Mouse (Mus musculus): Measurements from ENCODE around the gene Tlr9. TPM values are rescaled to one million over a fixed set of nuclear protein-coding genes. Genes with fewer than 3 reads are reported as not detected.

Tlr9 gene
- polyA plus RNA-seq, 3 experiments from 2014 or later: 0.14 TPM; not detected in 2

DNA sequence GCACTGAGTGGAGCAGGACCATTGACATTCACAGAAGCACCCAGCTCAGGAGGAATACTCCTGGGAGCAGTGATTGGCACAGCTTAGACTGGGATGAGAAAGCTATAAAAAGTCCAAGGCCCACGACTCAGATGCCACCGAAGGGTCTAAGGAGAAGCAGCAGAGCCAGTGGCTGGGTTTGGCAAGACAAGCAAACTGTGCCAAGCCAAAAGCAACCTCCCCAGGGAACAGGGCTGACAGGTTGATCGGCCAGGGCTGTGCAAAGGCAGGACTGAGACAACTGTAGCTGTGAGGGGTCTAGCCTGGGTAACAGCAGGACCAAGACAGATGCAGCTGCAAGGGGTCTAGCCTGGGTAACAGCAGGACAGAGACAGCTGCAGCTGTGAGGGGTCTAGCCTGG lies 10.6 kb downstream of the Tlr9 start:
- no peak for ATAC-seq

DNA sequence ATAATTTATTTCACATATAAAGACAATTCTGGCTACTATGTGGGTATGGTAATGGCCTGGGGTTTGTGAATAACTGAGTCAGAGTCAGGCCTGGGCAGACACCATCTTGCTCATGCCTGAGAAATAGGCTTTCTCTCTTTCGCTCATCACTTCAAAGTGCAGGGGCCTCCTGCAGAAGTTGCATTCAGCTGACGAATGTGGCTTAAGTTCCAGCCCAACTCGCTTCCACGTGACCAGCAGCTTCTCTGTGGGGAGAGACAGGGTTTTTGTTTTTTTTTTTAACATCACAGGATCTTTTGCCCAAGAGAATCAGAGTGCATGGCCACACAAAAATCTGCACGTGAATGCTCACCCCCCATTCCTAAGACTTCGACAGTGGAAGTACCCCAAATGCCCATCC lies 11.6 kb downstream of the Tlr9 start:
- no peak for ATAC-seq

DNA sequence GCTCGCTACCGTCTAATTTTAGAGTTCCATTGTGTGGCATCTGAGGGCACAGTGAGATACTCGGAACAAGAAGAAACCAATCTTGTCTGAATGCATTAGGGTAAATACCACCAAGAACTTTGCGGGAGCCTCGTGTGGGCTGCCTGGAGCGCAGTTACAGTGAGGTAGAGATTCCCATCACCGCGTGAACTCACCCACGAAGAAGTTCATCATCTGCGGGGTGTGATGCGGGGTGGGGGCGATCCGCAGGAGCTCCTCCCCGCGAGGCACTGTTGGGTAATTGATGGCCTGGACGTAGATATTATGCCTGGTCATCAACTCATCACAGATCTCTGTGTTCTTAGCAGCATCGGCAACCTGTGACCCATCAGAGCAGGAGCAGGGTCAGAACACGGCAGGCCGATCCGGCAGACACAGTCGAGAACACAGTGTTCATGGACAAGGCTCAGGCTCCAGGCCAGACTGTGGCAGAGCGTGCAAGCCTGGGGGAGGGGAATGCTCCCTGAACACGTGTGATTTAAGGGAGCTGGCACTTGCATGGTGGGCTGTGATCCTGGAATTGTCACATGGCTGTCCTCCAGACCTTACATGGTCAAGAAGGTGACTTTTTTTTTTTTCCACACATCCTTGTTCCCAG lies 12.9 kb downstream of the Tlr9 start:
- no peak for ATAC-seq

DNA sequence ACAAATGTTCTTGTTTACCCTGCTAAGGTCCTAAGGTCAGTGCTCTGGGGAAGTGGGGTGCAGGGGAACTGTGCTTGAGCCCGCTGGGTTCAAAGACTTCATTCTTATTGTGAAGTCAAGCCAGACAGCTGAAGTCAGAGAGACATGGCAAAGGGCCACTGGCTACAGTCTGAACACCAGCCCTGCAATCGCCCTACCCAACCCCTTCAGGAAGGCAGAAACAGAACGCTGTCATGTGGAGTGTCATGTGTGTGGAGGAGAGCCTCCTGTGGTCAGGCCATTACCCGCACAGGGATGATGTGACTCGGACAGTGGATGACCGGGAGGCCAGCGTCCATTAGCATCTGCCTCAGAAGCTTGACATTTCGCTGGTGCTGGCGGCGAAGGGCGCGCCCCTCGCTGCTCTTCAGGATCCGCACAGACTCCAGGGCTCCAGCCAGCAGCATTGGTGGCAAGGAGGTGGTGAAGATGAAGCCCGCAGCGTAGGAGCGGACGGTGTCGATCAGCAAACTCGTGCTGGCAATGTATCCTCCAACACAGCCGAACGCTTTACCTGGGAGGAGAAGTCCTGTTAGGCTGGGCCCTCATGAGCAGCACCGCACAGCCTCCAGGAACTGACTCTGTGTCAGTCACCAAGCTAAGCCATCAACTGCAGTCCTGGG lies 13.9 kb downstream of the Tlr9 start:
- no peak for ATAC-seq

DNA sequence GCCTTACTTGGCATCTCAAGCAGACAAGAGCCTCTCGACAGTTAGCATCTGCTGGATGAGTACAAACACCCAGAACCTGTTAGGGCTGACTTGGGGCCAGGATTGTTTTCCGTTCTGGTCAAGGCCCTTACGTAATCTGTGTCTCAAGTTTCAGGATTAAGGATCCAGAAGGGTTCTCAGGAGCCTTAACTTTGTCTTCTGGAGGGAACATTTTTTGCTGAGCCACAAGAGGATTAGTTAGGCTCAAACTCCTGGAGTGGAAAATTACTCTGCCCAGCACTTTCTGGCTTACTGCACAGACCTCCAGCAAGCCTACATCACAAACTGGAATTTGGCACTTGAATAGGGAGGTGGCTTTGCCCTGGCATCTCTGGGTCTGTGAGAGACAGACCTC lies 14.4 kb downstream of the Tlr9 start:
- ATAC-seq: no peak

DNA sequence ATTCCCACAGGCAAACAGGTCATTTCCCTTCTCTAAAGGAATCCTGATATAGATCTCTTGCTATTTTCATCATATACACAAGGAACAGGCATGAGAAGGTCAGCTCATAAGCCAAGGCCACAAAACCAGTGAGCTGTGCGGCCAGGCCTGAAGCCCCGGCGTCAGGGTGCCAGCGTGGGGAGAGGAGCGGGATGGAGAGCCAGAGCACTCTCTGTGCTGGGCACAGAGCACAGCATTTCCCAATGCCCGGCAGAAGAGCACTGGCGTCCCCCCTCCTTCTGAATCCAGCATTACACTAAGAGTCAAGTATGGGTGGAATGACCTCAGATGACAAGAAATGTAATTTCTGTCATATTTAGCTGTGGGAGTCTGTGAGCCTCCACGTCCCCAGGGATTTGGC lies 15.0 kb downstream of the Tlr9 start:
- ATAC-seq: no peak

DNA sequence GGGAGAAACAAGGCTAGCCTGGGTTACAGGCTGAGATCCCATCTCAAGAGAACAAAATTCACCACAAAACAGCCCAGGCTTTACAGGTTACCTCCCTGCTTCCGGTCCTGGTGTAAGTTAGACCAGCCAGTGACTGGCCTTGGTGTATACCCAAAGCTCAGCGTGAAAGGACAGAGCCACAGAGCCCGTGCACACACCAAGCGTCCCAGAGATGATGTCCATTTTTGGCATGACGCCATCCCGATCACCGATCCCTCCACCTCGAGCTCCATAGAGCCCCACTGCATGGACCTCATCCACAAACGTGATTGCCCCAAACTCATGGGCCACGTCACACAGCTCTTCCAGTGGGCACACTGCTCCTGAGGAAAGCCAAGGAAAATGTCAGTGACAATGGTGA lies 15.5 kb downstream of the Tlr9 start:
- no peak for ATAC-seq

DNA sequence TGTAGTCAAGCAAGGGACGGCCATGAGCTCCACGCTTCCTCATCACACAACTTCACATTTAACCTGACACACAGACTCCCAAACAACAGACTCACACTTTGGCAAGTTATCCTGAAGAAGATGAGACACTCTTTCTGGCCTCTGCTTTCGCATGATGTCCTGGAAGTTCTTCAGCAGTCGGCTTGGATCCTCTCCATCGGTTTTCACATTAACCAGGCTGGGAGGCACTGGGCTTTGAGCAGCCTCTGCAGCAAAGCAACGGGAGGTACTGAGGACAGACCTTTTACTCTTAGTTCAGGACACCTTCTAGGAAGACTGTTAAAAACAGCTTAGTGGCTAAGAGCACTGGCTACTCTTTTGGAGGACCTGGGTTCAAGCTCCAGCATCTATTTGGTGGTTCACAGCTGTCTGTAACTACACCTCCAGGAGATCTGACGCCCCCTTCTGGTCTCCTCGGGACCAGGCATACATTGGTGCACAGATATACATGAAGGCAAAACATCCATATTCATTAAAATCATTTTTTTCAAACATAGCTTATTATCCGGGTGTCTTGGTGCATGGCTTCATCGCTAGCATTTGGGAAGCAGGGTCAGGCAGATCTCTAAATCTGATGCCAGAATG lies 19.3 kb downstream of the Tlr9 start:
- ATAC-seq: no peak

DNA sequence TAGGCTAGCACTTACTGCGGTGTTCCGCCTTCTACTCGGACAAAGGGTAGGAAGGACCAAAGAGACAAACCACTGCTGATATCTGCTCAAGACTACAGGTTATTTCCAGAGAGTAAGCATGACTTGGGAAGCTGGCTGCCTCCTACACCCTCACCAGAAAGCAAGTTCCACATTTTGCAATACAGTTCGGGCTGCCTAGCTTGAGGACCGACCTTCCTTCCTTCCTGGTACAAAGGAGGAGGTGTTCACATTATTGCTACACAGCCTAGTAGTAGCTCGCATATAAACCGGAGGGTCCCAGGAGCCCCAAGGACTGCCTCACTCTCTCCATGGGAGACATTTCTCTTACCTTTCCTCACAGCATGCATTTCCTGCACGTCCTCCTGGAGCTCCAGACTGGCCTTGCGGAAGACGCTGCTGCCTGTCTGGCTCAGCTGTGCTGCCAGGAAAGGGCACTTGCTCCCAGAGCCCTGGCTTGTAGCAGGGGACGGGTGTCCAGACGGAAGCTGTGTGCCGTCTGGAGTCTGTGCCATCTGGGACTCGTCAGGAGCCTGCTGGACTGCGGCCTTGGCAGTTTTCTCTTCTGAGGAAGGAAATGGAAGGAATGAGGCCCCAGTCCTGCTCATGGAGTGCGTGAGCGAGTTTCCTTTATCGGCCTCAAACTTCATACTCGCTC lies 20.6 kb downstream of the Tlr9 start:
- ATAC-seq: no peak

DNA sequence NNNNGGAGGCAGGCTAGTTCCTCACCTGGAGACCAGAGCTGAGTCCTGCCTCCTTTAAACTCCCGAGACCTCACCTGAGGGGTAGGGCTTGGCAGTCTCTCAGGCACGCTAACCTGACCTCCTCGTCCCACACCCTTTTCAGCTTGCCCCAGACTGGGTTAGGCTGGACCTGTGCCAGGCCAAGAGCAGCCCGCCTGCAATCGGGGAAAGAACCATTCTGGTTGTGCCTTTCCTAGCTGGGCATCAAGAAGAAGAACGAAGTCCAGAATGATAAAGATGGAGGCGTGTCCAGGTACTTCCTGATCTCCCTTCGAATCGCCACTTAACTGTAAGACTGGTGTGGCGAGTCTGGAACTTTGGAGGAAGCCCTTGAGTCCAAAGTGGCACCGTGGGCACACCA lies 27.2 kb downstream of the Tlr9 start:
- ATAC-seq: no peak

DNA sequence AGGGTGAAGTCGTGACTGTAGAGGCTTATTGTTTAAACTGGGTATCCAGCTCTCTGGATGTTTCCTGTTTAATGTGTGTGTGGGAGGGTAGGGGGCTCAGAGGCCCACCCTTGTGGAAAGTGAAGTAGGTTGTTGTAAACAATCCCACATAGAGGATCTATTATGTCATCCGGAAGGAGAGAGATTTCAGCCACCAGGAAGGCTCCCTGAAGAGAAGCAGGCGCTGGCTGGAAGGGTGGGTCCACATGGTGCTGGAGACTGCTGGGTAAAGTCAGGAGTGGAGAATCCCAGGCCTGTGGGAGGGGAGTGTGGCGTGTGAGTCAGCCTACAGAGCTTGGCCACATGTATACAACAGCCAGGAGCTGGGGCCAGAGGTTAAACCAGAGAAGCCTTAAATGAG lies 27.8 kb downstream of the Tlr9 start:
- no peak for ATAC-seq

DNA sequence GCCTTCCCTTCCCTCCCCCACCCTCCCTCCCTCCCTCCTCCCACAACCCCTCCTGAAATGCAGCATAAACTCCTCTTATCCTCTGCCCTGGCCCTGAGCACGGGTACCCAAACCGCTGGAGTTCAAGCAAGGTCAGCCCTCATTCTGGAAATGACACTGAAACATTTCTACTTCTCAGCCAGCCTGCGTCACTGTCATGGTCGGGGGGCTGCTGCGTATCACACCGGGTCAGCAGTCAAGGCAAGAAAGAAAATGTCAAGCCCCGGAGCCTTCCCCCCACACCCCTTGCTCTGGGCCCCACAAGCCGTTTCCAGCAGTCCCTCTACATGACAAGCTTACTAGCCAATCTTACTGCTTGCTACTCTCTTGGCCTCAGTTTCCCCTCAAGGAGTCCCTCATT lies 28.7 kb downstream of the Tlr9 start:
- ATAC-seq: no peak

DNA sequence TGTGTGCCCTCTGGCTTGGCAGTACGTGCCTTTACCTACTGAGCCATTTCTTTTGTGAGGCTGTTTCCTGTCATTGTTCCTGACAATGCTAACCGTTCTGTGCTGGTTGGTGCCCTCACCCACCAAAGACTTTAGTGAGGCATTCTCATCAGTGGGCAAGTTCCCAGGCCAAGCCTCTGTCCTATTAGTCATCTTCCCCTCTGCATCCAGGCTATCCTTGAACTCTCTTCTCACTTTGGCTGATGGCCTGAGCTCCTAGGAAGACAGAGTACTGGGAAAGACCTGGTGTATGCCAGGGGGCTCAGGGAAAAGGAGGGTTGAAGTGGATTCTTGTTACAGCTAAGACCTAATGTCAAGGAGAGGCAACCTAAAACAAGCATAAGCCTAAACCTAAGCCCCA lies 31.6 kb downstream of the Tlr9 start:
- no peak for ATAC-seq

DNA sequence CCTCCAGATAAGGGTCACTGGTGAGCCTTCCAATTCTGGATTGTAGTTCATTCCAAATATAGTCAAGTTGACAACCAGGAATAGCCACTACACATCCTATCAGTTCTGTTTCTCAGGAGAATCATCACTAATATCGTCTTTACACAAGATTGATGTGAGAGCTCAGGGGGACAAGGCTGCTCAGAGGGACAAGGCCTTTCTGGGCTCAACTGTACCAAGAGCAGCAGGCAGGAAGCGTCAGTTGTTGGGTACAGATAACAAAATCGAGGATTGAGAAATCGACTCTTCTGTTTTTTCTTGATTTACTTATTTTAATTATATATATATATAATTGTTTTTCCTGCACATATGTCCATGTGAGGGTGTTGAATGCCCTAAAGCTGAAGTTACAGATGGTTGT lies 36.0 kb downstream of the Tlr9 start:
- no peak for ATAC-seq

DNA sequence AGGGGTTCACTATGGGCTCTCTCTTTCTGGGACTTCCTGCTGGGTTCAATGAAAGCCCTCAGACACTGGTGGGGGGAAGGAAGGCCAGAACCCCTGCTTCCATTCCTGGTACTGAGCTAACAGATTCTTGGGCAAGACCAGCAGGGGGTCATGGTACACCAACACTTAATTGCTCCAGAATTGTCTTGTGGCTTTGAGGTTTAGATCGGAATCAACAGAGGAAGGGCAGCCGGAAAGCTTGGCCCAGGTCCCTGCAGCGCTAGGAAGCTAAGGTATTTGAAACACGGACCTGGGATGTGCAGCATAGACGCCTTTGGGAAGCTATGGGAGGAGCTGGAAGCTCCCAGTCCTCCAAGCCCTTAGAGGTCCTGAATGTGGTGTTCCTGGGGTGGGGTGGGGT lies 36.6 kb downstream of the Tlr9 start:
- ATAC-seq: no peak

DNA sequence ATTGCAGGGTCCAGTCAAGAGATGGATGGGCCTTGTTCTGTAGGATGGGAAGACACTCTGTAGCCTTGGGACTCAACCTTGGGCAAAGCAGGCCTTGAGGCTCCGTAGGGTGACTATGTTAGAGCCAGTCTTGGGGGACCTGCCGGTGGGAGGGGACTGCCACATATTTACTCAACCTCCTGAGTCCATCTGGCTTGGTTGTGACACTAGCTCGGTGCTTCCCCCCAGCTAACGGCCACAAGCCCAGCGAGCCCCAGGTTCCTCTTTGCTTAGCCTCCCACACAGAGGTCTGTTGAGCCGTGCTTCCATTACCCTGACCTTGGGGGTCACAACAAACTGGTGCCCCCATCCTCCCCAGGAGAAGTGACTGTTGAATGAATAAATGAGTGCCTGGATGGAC lies 38.7 kb downstream of the Tlr9 start:
- ATAC-seq: no peak

DNA sequence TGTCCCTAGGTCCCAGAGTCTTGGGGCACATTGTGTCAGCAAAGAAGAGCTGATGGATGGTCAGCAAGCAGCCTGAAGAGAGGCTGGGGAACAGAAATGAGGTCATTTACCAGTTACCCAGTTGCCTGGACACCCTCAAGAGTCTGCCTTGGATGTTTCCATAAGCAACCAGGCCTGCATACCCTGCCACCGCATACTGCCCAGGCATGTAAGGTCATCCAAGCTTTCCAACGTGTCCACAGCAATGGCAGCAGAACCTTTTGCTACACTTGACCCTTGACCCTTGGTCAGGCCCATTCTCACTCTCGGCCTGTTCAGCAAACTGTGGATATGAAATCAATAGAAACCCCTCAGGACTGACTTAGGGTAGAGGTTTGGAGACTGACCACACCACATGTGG lies 39.1 kb downstream of the Tlr9 start:
- ATAC-seq: no peak

DNA sequence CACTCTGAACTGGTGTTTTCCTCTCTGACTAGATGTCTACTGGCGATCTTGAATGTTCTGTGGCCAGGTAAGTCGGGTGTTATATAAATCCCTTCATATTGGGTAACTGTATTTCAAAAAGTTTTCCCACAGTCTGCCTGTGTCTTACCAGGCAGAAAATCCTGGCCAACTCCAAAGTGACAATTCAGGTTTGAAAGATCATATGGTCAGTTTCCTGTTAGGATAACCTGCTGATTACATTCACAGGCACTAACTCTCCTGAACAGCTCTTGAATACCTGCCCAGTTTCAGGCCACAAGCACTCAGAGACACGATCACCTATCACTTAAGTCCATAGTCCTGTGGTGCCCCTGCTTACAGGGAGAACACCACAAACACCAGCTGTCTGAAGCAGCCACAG lies 39.7 kb downstream of the Tlr9 start:
- no peak for ATAC-seq

DNA sequence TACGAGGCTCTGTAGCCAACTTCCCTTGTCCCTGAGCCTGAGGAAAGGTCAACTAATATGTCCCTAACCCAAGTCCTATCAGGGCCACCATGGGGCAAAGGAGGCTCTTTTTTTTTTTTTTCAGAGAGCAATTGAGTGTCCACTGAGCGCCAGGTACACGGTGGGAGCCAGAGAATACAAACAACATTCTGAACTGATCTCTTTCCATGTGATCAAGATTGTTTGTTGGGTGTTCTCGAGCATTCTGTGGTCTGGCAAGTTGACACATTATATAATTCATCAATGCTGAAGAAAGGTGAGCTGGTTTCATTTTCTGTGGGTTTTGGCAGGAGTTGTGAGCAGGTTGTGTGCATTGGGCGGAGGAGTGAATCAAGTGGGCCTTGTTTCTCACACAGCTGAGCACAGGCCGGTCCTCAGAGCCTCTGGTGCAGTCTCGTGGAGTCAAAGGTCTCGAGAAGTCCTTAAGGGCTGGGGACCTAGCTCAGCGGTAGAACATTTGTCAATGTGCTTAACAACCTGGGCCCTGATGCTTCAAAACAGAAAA lies 41.1 kb downstream of the Tlr9 start:
- ATAC-seq: no peak

DNA sequence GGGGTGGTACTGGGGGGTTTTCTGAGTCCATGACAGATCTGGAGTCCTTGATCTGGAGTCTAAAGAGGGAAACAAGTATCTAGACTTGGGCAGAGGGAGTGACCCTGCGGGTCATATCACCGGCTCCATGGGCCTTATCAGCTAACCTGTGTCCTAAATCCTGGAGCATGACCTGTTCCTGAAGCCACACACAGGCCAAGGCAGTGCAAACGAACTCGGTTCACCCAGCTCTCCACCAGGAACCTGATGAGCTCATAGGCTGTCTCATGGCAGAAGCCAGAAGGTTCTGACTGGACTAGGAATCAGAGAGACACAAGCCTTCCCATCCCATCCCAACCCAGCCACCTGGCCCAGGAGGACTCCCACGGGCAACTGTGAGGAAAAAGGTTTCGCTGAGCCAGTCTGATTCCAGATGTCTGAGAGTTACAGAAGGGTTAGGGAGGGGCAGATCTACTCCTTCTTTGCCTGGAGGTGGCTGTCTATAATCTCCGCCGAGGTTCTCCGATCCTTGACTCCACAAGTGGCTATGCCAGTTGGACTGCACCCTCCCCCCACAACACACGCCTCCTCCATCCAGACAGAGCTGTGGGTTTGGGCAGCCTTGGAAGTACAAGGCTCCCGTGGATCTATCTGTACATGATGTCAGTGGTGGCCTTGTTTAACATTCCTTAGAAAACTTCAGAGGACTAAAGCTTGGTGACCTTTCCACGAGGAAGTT lies 43.1 kb downstream of the Tlr9 start:
- no peak for ATAC-seq

DNA sequence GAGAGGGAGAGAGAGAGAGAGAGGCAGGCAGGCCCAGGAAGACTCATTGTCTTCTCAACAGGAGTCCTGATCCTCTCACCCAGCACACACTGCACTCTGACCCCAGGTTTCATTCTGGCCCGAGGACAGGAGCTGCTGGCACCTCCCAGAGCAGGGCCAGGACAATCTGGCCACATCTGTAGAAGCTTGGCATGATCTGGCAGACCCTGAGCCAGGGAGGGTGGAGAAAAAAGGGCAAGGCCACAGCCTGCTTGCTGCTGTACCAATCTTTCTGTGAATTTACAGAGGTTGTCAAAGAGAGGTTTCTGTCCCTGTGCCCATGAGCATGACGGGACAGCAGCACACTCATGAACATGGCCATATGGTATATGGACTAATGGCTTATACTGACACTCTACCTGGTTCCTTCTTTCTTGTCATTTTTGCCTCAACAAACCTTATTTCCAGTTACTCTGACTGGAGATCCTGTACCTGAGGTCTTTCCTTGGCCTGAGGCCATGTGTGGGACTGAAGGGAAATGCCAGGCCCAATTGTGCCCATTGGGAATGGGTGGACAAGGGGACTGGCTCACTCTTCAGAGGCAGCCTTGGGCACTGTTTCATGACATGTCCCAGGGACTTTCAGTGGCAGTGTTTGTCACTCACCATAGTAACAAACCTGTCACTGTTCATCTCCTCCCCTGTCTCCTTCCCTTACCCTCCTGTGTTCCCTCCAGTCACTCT lies 44.7 kb downstream of the Tlr9 start:
- no peak for ATAC-seq

DNA sequence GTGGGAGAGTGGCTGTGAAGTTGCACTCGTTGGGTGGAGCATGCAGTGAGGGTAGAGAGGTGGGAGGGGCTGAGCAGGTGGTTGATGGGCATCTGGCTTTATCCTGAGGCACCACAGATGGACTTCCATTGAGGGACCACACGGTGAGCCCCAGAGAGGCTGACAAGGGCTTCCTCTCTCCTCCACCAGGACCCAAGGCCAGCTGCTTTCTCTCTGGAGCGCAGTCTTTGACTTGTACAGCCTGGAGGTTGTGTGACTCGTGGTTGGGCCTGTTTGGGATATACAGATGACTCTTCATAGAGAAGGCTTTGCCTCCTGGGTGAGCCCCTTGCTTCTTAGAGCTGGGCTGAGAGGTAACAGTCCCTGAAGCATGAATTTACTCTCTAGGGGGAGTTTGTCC lies 46.0 kb downstream of the Tlr9 start:
- ATAC-seq: no peak

Data from inflammation-experienced regulatory T-cells, adult 6 months (primary cell).